Mouse (Mus musculus): ENCODE results near the gene Ercc1.

The Ercc1 gene

DNA sequence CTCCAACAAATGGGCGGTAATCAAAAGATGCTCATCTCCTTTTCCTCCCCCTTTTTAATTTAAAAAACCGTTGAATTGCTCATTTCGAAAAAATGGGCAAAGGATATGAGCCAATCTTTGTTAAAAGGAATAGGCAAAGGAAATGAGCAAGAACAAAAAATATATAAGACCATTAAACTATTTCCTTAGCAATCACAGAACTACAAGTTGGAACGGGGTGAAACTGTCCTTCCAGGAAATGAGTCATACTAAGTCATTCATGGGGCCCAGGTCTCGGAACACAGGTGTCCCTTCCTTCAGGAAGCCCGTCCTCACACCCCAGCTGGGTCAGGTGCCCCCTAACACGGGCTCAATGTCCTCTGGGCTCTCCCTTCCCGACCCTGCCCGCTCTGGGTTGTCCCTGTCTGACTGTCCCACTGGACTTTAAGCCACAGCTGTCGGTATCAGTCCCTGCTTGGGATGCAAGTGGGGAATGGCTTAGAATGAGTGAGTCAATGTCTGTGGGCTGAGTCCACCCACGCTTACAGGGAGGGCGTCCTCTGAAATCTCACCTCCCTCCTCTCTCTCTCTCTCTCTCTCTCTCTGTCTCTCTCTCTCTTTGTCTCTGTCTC, at the start of gene Ercc1:
Gene Ercc1, plus strand, starts transcription at position 542 of the 611 bp plus-strand sequence.
- DNase-seq (ENCODE audit: low spot score), result no peak

DNA sequence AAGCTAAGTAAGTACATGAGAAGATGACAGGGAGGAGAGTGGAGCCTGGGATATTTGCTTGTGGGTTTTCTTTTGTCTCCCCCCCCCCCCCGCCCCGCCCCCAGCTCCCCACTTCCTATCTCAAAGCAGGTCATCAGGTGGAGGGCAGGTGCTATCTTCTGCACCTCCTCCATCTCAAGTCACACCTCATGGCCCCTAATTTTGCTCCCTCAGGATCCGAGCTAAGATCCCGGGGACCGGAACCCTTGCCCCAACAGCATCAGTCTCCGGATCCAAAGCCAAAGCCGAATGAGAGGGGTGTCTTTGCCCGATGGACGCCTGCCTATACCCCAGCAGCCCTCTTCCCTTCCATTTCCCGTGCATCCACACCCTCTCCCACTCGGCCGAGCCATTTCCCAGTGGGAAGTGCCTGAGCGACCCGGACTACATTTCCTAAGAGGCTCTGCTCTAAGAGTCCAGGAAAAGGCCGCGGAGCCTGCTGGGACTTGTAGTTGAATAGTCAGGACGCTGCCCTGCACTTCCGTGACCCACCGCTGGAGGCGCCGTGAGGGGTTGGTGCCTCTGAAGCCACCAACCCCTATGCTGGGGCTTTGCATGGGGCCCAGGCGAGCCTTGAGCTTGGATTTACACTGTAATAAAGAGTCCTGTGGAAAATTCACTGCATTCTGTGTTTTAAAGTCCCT, 48.9 kb upstream of the Ercc1 start:
- DNase-seq (ENCODE audit: low spot score), result peak; percentile 98

DNA sequence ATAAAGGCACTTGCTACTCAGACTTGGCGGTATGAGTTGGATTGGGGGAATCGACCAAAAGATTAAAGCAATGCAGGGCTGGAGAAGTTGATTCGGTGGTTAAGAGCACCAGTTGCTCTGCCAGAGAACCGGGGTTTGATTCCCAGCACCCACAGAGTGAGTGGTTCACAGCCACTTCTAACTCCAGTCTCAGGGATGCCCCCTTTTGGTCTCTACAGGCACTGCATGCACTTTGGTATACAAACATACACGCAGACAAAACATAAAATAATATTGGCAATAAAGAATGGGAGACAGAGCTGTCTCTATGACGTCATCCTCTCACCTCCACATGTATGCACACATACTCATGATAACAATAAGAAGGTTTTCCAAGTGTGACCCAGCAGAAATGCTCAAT, 47.5 kb upstream of the Ercc1 start:
- no peak for DNase-seq (ENCODE audit: low spot score)

DNA sequence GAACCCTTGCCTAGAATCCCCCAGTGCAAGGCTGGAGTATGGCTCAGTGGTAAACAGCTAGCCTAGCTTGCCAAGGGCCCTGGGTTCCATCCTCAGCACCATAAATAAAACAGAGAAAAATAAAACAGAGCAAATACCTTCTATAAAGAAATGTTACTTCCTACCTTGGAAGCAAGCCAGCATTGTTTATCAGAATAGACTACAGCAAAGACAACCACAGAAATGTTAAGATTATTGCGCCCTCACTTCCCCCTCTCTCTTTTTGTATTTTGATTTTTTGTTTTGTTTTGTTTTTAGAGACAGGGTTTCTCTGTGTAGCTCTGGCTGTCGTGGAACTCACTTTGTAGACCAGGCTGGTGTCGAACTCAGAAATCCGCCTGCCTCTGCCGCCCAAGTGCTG, 46.8 kb upstream of the Ercc1 start:
- DNase-seq (ENCODE audit: low spot score), result no peak

DNA sequence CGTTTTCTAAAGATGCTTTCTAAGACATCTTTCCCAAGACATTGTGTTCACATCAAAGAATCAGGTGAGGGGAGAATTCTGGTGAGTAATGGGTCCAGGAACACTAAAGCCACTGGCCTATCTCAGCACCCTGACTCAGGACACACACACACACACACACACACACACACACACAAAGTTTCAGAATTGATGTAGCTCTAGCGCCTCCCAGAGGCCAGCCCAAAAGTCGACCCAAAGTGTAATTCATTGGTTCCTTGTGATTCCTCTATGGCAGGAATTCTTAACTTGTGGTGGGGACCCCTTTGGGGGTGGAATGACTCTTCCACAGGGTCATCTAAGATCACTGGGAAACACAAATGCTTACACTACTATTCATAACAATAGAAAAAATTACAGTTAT, 45.4 kb upstream of the Ercc1 start:
- peak; percentile 53 for DNase-seq (ENCODE audit: low spot score)

DNA sequence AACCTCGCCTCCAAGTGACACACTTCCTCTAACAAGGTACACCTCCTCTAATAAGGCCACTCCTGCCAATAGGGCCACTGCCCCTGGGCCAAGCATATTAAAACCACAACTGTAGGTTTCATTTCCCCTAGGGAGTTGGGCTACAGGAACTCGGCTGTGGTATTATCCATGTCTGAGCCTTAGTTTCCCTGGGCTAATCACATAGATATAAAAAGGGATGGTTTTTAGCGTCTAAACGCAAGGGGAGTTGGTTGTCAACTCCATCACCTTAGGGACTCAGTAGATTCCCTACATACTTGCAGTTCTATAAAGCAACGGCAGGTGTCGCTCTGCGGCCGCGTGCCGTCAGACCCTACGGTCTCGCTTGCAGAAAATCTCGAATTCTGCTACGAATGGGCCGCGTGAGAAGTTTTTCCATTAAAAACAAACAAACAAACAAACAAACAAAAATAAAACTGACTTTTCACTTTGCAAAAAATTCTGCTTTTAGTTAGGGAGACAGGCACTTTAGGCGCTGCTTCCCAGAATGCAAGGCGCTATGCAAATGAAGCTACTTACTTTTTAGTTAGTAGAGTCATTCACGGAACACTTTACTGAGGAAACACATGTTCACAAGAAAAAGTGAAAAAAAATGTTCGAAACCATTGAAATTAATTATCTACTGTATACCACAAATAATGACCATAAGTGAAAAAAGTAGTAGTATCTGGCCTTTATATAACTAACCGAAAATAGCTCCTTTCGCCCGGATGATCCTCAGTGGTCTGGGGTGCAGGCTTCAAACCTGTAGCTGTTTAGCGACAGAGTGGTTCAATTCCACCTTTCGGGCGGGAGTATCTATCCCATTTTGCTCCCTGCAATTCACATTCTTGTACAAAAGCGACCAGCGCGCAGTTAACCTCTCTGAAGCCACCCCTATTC, 43.8 kb upstream of the Ercc1 start:
- DNase-seq (ENCODE audit: low spot score), result peak; percentile 80

DNA sequence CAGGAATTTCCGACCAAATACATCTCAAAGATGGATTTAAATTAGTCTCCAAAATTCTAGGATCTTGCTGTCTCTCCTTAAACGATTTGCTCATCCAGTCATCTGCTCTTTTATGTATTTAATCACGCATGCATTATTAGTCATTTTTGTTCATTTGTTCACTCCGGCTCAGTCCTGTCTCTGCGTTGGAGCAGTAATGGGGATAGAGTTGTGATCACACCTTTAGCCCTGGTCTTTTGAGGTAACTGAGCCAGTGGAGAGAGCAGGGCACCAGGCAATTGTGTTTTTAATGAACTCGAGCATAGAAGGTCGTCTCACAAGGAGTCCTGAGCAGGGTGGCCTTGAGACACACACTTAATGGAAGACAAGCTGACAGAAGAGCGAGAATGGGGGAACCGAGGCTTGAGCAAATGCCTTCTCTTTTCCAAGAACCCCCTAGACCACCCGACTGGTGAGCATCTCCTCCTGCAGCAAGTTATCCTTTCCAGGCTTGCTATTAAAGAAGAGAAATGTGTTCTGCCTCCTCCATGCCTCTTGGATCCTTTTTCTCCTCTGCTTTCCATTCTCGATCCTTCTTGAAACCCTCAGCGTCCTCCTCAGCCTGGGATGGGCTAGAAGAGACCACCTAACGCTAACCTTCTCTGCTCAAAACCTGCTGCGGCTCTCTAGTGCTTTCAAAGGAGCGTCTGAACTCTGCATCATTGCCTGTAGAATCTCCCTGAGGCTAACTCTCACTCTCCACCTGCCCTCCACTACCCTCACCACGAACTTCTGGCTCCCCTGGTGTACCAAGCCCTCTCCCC, 42.9 kb upstream of the Ercc1 start:
- DNase-seq (ENCODE audit: low spot score), result no peak

DNA sequence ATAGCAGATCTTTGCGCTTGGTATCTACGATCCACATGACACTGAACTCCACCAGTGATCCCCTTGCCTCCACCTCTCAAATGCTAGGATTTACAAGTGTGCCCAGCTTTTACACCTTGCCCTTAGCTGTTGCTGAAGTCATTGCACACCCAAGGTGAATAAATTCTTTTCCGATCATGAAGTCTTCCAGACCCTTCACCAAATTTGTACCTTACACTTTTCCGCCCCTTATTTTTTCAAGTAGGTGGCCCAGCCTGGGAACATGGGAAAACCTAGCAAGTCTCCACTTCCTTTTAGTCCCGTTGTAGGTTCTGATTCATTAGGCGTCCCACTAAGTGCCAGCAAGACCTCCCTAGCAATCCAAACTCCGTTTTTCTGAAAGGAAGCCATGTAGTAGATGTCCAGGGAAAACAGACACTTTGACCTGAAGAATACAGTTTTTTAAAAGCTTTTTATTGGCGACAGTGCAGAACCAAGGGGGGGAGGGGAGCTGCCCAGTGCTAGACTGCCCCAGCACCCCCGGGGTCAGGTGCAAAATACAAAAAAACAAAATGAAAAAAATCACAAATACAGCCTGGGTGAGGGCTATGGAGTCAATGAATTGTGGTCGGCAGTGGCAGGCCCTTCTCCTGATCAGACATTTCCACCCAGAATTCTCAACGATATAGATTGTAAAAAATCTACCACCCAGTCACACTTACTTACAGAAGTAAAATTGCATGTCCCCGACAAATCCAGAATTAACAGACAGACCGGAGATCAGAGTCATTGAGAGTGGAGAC, 42.1 kb upstream of the Ercc1 start:
- no peak for DNase-seq (ENCODE audit: low spot score)

DNA sequence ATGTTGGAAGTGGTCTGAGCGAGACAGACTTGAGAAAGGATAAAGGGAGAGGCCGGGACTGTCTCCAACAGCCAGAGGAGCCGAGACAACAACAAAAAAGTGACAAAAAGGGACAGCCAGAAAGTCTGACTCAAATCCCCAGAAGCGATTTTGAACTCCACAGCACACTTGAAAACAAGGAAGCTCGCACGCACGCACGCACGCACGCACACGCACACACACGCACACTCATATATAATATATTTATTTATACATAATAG, 41.6 kb upstream of the Ercc1 start:
- DNase-seq (ENCODE audit: low spot score), result no peak

DNA sequence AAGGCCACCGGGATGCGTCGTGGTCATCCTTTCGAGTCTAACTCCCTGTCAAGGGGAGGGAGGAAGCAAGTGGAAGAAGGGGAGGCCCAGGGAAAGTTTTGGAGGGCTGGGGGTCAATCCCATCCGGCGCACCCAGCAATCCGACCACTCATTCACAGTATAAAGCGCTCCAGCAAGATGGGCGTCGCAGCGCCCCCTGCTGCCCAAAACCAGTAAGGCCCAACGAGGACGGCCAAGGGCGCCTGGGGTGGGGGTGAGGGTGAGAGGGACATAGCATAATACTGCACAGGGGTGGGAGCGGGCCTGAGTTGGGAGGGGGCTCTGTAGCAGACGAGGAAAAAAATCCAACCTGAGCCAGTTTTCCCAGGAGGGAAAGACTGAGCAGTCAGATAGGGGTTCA, 40.8 kb upstream of the Ercc1 start:
- peak; percentile 78 for DNase-seq (ENCODE audit: low spot score)

DNA sequence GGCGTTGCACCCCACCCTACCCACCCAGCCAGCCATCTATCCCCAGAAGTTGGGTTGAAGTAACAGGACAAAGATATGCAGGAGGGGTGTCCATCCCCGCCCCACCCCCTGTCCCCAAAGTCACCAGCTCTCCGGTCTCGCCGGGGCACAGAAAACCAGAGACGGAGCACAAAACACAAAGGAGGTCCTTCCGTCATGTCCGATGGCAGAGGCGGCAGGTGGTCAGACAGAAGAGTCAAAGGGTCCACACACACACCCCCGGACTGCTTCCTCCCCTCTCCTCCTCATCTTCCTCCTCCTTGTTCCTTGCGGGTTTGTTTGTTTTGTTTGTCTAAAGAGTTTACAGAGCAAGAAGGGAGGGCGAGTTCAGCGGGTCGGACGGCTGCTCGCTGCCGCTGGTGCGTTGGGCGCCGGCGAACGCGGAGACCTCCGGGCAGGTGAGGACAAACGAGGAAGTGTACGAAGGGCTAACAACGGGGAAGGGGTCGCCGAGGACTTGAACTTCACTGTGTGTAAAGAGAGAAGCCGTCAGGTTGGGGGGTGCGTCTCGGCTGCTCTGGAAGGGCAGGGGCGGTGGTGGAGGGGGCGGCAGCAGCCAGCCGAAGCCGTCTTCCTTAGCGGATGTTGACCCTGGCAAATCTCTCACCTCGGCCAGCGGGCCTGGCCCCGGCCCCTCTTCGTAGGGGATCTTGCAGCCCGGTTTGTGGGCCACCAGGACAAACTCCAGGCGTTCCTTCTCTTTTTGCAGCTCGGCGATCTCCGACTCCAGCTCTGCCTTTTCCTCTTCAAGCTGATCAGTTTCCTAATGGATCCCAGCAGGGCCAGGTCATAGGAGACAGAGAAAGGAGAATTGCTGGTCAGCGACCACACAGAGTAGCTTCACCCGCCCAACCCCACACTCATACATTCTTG, 39.8 kb upstream of the Ercc1 start:
- no peak for DNase-seq (ENCODE audit: low spot score)

DNA sequence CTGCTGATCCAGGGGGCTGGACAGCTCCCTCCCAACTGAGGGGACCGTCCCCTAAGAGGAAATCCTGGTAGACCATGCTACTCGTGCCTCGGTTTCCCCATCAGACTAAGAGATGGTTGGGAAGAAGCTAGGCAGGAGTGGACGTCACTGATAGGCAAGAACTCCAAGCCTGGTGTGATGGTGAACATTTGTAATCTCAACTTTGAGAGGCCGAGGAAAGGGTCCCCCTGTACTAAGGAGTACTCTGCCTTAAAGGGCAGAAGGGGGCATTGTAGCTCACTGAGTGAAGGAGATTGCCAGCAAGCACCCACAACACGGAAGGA, 39.2 kb upstream of the Ercc1 start:
- no peak for DNase-seq (ENCODE audit: low spot score)

DNA sequence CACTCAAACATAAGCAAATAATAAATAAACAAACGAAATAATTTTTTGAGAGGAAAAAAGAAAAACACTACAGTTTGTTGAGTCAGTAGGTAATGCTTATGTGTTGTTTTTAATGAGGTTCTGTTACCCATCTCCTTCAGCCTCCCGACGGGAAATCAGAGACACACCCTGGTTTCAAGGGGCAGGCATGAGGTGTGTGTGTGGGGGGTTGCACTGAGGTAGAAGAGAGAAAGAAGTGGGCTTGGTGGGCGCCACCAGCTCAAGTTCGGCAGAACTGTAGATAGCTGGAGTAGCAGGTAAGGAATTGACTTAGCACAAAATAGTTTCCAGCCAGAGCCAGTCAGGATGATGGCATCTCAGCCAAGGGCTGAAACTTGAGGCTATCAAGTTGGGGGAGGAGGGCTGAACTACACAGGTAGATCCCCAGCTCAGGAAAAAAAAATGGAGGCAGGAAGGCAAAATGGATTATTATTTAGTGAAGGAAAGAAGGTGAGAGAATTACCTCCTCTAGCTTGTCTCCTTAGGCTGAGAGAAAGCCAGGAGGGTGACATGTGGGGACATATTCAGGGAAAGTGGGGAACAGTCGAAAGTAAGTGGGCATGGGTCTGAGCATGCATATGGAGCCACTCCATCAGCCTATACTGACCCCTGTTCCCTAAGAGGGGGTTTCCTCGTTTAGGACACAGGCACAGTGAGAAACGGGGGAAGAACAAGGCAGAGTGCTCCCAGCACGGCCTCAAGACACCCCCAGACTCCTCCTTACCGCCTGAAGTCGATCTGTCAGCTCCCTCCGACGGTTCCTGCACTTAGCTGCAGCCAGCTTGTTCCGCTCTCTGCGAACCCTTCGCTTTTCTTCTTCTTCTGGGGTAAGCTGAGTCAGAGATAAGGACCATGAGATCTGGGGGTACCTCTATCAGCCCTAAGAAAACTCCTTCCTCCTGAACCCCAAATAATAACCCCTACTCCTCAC, 38.5 kb upstream of the Ercc1 start:
- DNase-seq (ENCODE audit: low spot score), result no peak

DNA sequence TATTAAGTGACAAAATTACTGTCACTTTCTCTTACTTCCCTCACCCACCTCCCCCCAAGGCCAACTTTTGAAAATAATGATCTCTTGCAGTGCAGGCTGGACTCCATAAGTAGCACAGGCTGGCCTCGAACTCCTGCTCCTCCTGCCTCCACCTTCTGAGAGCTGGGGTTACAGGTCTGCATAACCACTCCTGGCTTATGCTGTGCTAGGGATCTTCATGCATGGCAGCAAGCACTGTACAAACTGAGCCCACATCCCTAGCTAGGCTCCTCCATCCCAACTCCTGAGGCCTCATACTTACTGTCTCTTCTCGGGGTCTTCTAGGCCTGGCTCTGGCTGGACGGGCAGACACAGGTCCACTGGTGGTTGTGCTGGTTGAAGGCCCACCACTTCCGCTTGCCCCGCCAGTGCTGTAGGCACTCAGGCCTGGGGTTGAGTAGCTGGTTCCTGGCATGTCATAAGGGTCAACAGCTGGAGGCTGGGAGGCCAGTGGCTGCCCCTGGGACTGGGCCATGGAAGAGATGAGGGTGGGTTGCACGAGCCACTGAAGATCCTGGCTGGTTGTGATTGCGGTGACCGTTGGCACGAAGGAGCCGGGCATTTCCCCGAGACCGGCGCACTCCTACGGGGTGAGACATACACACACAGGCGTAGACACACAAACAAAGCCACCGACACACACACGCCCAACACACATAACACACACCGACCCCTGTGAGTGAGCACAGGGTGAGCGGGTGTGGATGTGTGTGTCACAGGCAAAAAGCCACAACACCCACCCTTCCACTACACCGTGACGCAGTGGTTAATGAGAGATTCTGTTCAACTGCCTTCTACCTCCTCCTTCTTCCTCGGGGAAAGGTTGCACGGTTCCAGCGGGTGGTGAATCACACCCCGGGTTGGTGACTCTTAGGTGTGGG, 37.5 kb upstream of the Ercc1 start:
- no peak for DNase-seq (ENCODE audit: low spot score)

DNA sequence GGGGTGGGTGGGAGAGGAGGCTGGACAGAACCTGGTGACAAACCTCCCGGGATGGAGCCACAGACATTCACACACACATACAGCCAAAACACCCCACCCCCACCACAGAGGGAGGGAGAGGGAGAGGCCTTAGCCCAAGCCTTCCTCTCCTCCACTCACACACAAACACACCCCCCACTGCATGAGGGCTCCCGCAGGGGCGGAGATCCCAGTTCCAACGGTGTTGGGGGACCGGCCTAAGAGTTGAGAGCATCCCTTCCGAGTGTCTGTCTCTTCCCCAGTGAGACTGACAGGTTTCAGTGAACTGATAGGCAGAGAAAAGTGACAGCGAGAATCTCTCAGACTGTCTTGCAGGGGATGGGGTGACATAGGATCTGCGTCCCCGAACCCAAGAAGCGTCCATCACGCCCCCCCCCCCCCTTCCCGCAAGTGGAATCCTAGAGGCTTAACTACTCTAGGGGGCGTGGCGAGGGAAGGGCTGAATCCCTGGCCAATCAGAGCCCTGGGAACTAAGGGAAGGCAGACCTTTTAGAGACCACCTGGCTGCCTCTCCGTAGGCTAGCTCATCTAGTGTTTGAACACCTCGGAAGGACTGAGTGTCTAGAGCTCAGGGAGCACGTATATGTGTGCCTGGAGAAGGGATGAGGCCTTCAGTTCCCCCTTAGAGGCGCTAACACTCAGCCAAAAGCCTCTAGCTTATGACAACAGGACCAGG, 36.7 kb upstream of the Ercc1 start:
- DNase-seq (ENCODE audit: low spot score), result peak; percentile 83

DNA sequence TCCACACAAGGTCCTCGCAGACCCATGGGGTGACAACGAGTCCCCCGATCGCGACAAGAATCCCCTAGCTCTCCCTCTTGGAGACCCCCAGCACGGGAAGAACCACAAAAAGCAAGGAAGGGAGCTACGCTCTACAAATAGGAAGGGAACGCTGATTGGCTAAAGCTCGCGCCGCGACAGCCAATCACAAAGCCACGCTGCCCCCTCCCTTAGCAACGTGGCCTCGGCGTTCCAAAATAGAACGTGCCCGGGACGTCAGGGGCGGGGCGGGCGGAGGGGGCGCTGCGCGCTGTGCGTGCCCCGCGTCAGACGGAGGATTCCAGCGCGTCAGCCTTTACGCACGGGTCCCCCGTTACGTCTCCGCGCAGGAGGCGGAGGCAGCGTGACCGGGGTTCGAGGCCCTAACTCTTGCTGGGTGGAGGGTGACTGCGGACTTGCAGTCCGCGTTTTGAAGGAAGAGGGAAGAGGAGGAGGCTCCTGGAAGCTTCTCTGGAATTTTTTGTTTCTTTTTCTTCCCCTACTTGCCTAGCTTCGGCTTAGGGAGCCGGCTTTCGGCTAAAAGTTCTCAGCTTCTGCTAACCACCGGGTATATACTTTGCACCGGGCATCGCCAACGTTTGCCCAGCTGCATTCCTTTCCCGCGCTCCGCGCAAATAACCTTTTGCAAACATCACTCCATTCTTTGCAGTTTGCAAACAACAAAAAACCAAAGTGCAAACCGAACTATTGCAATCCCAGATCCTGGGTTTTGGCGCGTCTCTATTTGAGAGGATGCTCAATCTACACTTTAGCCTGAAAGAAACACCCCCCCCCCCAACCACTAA, 35.9 kb upstream of the Ercc1 start:
- peak; percentile 96 for DNase-seq (ENCODE audit: low spot score)

Measured in urinary bladder, postnatal 14 days (tissue).